Mouse (Mus musculus) embryonic facial prominence, embryonic 15.5 days (tissue): Measurements from ENCODE around the gene Rimklb. TPM values are rescaled to one million over a fixed set of nuclear protein-coding genes. Genes with fewer than 3 reads are reported as not detected.
"Not testable (repeated sequence)": the region's sequence is repeated elsewhere in the genome, so short reads cannot be mapped to it uniquely, and the experiment has no call there.

ENCODE experiments used
- ATAC-seq: fragments of 200-750 bp; cut with Nextera tagmentation; 2 replicates; pipeline ENCODE4 v1.8.0; 2017; ENCODE audit warnings: low read depth, moderate TSS enrichment; ENCODE audit not compliant: insufficient number of reproducible peaks, low FRiP score, low TSS enrichment
- H3K27ac ChIP-seq: fragments of 300-500 bp; sonication (generic); replicated peaks from 2 replicates; pipeline ENCODE4 v1.5.1; 2015; ENCODE audit warnings: mild to moderate bottlenecking, inconsistent platforms
- H3K27me3 ChIP-seq: fragments of 300-500 bp; sonication (generic); 2 replicates; pipeline ENCODE4 v1.6.1; 2015; ENCODE audit warnings: inconsistent platforms
- H3K36me3 ChIP-seq: fragments of 300-500 bp; sonication (generic); 2 replicates; pipeline ENCODE4 v1.6.1; 2015; ENCODE audit warnings: mild to moderate bottlenecking, inconsistent platforms
- H3K4me1 ChIP-seq: fragments of 300-500 bp; sonication (generic); 2 replicates; pipeline ENCODE4 v1.6.1; 2015; ENCODE audit warnings: inconsistent platforms
- H3K4me2 ChIP-seq: fragments of 300-500 bp; sonication (generic); replicated peaks from 2 replicates; pipeline ENCODE4 v1.6.1; 2015; ENCODE audit warnings: mild to moderate bottlenecking, inconsistent platforms
- H3K4me3 ChIP-seq: fragments of 300-500 bp; sonication (generic); replicated peaks from 2 replicates; pipeline ENCODE4 v1.5.1; 2015; ENCODE audit warnings: mild to moderate bottlenecking, inconsistent platforms
- H3K9ac ChIP-seq: fragments of 300-500 bp; sonication (generic); 2 replicates; pipeline ENCODE4 v1.6.1; 2015; ENCODE audit warnings: inconsistent platforms
- H3K9me3 ChIP-seq: fragments of 300-500 bp; sonication (generic); replicated peaks from 2 replicates; pipeline ENCODE4 v1.6.1; 2016; ENCODE audit warnings: inconsistent platforms
- WGBS: fragments of 180-500 bp; shearing (Covaris S2); methylation state at CpG from one replicate; pipeline ENCODE4 v1.1.7; 2015; 5-methylcytosine and 5-hydroxymethylcytosine counted together
- polyA plus RNA-seq: library from polyadenylated mRNA; unstranded; fragments of >200 nt; fragmentation: Nextera tagmentation; extraction: Ambion mirVana; gene quantifications from 2 replicates; pipeline ENCODE4 v1.2.1, GENCODE M21; 2015

Gene Rimklb
- polyA plus RNA-seq, 1 experiment from 2014 or later = 11.3 TPM

- Histone ChIP-seq H3K4me2 (peak overlapping the region; percentile 39), H3K4me1 (peaks cover 36% of the 10 kb centered on the region), H3K9me3 (no peaks in the 10 kb centered on the region), H3K9ac (no peak overlapping the region), H3K27ac (peak overlapping the region; percentile 72), H3K27me3 (peaks cover 16% of the 10 kb centered on the region; the same call in 1 of the 2 replicates), H3K36me3 (no peaks in the 10 kb centered on the region), H3K4me3 (peak overlapping the region; percentile 14)
- 4% methylated on average over 21 of the region's 21 CpGs for WGBS
- peak; percentile 37; the same call in 1 of the 2 replicates for ATAC-seq
Observed at GRCm38 (mm10) chr6:122495082-122495881, 3.3 kb downstream of the Rimklb start.

DNA sequence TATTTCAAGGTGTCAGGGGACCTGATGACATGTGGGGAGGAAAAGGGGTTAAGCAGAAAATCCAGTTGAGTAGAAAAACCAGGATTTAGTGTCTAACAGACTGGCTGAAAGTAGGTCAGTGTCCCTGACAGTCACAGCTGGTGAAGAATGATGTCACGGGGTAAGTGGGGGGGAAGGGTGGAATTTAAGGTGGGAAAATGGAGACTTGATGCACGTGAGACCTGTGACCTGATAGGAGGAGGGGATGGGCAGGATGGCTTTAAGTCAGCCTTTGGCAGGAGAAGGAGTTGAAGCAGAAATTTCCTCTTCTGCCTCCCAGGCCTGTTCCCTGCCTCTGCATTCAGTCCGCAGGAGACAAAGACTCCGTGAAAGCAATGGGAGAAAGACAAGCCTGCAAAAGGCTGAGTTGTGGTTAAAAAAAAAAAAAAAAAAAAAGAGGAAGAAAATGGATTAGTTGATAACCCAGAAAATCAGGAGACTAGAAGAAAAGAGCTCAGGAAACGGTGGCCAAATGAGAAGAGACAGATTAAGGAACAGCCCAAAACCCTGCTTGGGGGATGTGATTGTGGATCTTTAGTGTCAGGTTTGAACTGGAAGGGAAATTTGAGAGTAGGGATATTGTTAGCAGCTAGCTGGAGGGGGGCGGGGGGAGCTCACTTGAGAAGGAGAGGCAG lies 4.6 kb downstream of the Rimklb start:
- WGBS = 47% methylated on average over 6 of the region's 6 CpGs
- Histone ChIP-seq H3K9ac (no peak overlapping the region), H3K9me3 (no peaks in the 10 kb centered on the region), H3K4me2 (no peak overlapping the region), H3K36me3 (no peaks in the 10 kb centered on the region), H3K27me3 (peaks cover 16% of the 10 kb centered on the region; the same call in 1 of the 2 replicates), H3K4me3 (no peak overlapping the region), H3K4me1 (peaks cover 36% of the 10 kb centered on the region), H3K27ac (no peak overlapping the region)
- no peak for ATAC-seq

- Histone ChIP-seq H3K36me3 (no peaks in the 10 kb centered on the region), H3K9ac (no peak overlapping the region), H3K4me3 (no peak overlapping the region), H3K4me1 (peaks cover 36% of the 10 kb centered on the region), H3K27me3 (peaks cover 16% of the 10 kb centered on the region; the same call in 1 of the 2 replicates), H3K9me3 (no peaks in the 10 kb centered on the region), H3K27ac (no peak overlapping the region), H3K4me2 (no peak overlapping the region)
- WGBS = 21% methylated on average over 6 of the region's 6 CpGs
- ATAC-seq = no peak
Observed at GRCm38 (mm10) chr6:122492479-122492878, 6.1 kb downstream of the Rimklb start.

DNA sequence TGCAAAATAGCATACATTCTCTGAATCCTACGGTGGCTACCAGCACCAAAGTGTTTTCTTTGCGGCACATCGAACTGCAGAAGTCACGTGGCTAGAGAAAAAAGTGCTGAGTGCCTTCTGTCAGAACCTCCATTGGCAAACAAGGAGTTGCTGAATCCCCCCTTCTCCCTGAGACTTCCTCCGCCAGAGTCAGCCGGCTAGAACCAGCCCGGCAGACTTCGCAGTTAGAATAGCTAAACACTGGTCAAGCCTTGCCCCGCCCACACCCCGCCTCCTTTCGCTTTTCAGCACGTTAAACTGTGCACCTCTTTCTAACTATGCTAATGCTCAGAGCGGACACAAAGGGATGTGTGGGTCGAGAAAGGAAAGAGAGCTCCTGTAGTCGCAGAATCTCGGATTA lies 7.0 kb downstream of the Rimklb start:
- Histone ChIP-seq H3K27me3 (peaks cover 16% of the 10 kb centered on the region; the same call in 1 of the 2 replicates), H3K9me3 (no peaks in the 10 kb centered on the region), H3K27ac (peak overlapping the region; percentile 68; the same call in 1 of the 2 replicates), H3K36me3 (no peaks in the 10 kb centered on the region), H3K4me3 (peak overlapping the region; percentile 45), H3K4me2 (peak overlapping the region; percentile 68), H3K4me1 (peaks cover 40% of the 10 kb centered on the region), H3K9ac (peak overlapping the region; percentile 23)
- WGBS = under 1% methylated on average over 16 of the region's 16 CpGs
- peak; percentile 83 for ATAC-seq

DNA sequence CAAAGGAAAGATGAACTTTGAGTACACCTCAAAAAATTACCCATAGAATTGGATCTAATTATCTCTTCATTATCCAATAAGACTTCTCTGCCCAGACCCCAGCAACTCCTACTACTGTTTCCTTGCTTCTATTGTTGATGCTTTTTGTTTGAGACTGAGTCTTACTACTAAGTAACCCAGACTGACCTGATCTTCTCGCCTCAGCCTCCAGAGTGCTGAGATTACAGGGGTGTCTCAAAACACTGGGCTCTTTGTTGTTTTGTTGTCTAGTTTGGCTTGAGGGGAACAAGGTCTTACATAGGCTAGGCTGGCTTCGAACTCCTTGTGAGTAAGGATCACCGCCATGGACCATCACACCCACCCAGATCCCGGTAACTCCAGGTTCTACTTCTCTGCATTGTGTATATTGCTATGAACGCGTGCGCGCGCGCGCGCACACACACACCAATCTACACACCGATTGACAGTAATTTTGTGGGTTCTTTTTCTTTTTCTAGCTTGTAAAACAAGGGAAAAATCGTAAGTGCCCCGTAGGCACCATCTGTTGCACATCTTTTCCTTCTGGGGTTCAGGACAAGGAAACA lies 7.5 kb downstream of the Rimklb start:
- Histone ChIP-seq H3K4me3 (peak overlapping the region; percentile 45), H3K4me1 (peaks cover 38% of the 10 kb centered on the region), H3K27me3 (peaks cover 16% of the 10 kb centered on the region; the same call in 1 of the 2 replicates), H3K9me3 (no peaks in the 10 kb centered on the region), H3K27ac (peak overlapping the region; percentile 68; the same call in 1 of the 2 replicates), H3K36me3 (no peaks in the 10 kb centered on the region), H3K9ac (peak overlapping the region; percentile 23), H3K4me2 (peak overlapping the region; percentile 68)
- 27% methylated on average over 15 of the region's 15 CpGs for WGBS
- ATAC-seq = no peak

DNA sequence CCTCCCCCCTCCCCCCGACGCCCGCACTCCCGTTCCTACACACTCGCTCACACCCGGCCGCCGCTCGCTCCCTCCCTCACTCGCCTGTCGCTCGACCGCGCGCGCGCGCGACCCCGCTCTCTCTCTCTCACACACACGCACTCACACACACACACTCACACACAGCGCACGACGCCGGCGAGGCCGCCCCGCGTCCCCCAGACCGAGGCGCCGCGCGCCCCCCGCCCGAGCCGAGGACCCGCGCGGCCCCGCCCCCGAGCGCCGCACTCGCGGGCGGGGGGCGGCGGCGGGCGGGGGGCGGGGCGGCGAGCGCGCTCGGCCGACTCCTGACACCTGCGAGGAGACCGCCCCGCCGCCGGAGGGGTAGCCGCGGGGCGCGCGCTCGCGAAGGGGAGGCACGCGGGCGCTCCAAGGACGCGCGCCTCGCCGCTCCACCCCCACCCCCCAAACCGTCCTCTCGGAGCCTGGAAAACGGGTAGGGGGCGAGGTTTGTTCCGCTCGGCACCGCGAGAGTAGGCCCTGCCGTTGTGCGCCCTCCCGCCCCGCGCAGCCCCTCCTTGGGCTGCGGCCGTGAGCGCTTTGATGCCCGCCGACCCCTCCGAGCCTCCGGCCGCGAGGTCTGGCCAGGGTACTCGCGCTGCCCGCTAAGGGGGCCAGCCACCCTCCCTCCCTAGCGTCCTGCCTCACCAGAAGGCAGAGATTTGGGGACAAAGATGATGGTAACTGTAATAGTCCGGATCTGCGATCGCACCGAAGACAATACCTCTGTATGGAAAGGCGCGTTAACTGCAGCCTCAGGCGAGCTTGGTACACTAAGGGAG lies 12.1 kb downstream of the Rimklb start:
- Histone ChIP-seq H3K27ac (peak overlapping the region; percentile 22), H3K9me3 (no peaks in the 10 kb centered on the region), H3K36me3 (no peaks in the 10 kb centered on the region), H3K4me1 (peaks cover 8% of the 10 kb centered on the region; the same call in 1 of the 2 replicates), H3K4me2 (peak overlapping the region; percentile 85), H3K9ac (peak overlapping the region; percentile 47), H3K4me3 (peak overlapping the region; percentile 71), H3K27me3 (peaks cover 2% of the 10 kb centered on the region; the same call in 1 of the 2 replicates)
- WGBS = under 1% methylated on average over 91 of the region's 111 CpGs
- peak; percentile 86 for ATAC-seq

GRCm38 (mm10) chr6:122485401-122486296 lies 12.9 kb downstream of the Rimklb start:
- 2% methylated on average over 66 of the region's 91 CpGs for WGBS

DNA sequence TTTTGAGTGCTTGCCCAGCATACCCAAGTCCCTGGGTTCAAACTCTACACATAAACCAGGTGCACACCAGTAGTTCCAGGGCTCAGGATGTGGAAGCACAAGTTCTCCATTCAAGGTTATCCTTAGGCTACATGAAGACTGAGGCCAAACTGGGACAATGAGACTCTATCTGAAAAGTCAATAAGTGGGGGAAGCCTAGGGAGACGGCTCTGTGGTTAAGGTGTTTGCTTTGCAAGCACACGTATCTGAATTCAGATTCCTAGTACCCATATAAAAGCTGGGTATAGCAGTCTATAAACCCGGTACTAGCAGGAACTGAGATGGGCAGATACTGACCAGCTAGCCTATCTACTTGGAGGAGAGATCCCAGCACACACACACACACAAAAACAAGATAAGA lies 20.5 kb downstream of the Rimklb start:
- ATAC-seq = no peak
- Histone ChIP-seq H3K9me3 (no peaks in the 10 kb centered on the region), H3K4me1 (no peaks in the 10 kb centered on the region), H3K27me3 (no peaks in the 10 kb centered on the region), H3K4me2 (no peak overlapping the region), H3K4me3 (no peak overlapping the region), H3K27ac (no peak overlapping the region), H3K36me3 (no peaks in the 10 kb centered on the region), H3K9ac (no peak overlapping the region)
- WGBS = 85% methylated on average over 3 of the region's 3 CpGs

More at GRCm38 (mm10) chr6:122485401-122486296, 12.9 kb downstream of the Rimklb start:
- no peaks in the 10 kb centered on the region for H3K27me3 ChIP-seq
- H3K4me1 ChIP-seq = 0 out of 2 replicates have a peak, but pooled peaks cover 4% of the 10 kb centered on the region
- peak overlapping the region; percentile 71 for H3K4me3 ChIP-seq
- H3K9me3 ChIP-seq = no peaks in the 10 kb centered on the region
- peak; percentile 55 for ATAC-seq
- peak overlapping the region; percentile 47 for H3K9ac ChIP-seq
- H3K4me2 ChIP-seq = peak overlapping the region; percentile 85
- H3K36me3 ChIP-seq = no peaks in the 10 kb centered on the region
- H3K27ac ChIP-seq = no peak overlapping the region; the same call in 1 of the 2 replicates

DNA sequence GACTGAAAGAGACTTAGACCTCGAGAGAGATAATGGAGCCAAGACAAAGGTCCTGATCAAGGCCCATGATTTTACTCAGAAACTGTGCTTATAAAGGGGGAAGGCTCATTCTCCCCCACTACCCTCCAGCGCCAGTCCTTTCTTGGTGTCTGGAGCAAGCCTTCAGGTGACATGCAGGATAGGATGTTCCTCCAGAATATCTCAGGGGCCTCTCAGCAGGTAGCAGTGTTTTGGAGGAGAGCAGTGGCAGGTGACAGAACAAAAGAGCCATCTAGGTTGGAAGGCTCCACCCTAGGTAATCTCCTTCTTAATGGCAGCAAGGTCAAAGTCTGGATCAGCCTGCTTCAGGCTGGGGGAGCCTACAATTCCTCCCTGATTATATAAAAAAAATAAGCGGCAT lies 27.1 kb downstream of the Rimklb start:
- not testable (repeated sequence) for H3K4me2 ChIP-seq, H3K4me3 ChIP-seq, H3K27ac ChIP-seq, H3K4me1 ChIP-seq, H3K27me3 ChIP-seq, H3K36me3 ChIP-seq, ATAC-seq, H3K9me3 ChIP-seq, H3K9ac ChIP-seq
- whole genome bisulfite sequencing = 91% methylated on average over 3 of the region's 3 CpGs

DNA sequence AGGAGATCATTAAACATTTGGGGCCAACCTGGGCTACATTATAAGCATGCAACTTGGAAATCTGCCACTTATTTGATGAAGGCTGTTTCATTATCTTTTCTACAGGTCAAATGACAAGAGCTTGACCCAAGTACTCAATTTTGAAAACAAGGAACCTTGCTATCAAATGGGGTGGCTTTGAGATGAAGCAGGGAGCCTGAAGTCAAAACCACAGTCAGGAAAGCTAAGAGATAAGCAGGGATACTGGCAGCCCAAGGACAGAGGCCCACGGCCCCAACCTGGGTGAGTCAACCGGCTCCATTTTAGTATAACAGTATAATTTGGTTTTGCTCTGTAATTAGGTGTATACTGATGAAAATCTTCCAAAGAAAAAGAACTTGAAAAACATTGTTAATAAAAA lies 28.3 kb downstream of the Rimklb start:
- WGBS = 93% methylated on average over 2 of the region's 2 CpGs
- no peak overlapping the region for H3K4me2 ChIP-seq
- no peak overlapping the region for H3K9ac ChIP-seq
- no peaks in the 10 kb centered on the region for H3K36me3 ChIP-seq
- no peak overlapping the region for H3K4me3 ChIP-seq
- no peak for ATAC-seq
- H3K9me3 ChIP-seq = no peaks in the 10 kb centered on the region
- no peak overlapping the region for H3K27ac ChIP-seq
- H3K4me1 ChIP-seq = no peaks in the 10 kb centered on the region
- H3K27me3 ChIP-seq = no peaks in the 10 kb centered on the region
